Mouse (Mus musculus): ENCODE measurements at regions not wholly inside any gene's neighbourhood (a gene's known extent, or its start where the extent isn't known, plus 50 kb on each side); places are given as distances from the start of the nearest gene placed in this dataset.

DNA sequence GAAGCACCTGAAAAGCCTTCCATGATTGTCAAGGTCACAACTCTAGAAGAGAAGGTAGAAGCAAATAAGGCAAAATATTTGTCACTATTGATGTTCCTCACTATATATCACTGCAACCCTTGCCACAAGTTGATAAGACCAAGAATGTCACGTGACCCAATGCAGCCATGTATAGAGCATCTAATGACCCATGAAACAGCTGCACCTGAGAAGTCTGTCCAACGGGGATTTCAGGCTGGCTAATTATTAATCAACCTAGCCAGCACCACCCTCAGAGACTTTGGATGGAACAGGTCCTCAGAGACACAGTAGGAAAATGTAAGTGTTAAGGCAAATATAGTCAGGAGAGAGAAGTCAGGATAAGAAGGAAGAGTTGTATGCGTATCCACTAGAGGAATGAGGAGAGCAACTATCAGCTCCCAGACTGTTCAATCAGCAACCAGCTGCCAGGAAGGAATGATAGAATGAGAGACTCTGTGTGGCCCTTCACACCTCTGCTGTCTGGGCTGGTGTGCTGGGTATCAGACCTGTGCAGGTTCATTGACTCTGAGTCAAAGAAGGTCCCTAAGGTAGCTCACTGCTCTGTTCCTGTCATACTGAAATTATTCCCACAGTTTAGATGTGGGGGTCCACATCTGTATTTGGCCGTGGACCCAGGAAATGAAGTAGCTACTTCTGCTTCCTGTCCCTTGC is 247.4 kb downstream of the Epha4 start:
- TF ChIP-seq CTCF (IDR thresholded peaks at IDR 0.05; ENCODE audit: insufficient read depth, low read depth, low read length) (no peak), POLR2A (IDR thresholded peaks at IDR 0.05; ENCODE audit: insufficient read depth, low read depth, low read length) (no peak)

All from olfactory bulb, adult 2 months (tissue).